Mouse (Mus musculus): ENCODE results near the gene Olfr287. TPM values are rescaled to one million over a fixed set of nuclear protein-coding genes. Genes with fewer than 3 reads are reported as not detected.

Gene Olfr287
- total and polyA plus RNA-seq, 3 experiments = not detected

- TF ChIP-seq GABPA (IDR thresholded peaks at IDR 0.05; ENCODE audit: insufficient replicate concordance, low read depth, low read length) (no peak), BHLHE40 (IDR thresholded peaks at IDR 0.05; ENCODE audit: low read depth, low read length) (peak; percentile 54), RCOR1 (conservative IDR thresholded peaks at IDR 0.05; ENCODE audit: low read depth, low read length) (no peak), RAD21 (IDR thresholded peaks at IDR 0.05; ENCODE audit: low read depth, low read length) (no peak)
- Histone ChIP-seq H3K27me3 (replicated peaks) (peaks cover 88% of the 10 kb centered on the region), H3K4me3 (replicated peaks in 1 of 3; ENCODE audit: low read depth in 2 of 3, low read length in 2 of 3, poor library complexity in 1 of 3) (no peak overlapping the region), H3K4me1 (ENCODE audit: control insufficient read depth in 1 of 2, insufficient read depth in 2 of 2) (peaks cover 10 to 45% of the 10 kb centered on the region in 2 experiments), H3K79me2 (replicated peaks; ENCODE audit: control insufficient read depth, extremely low read depth, insufficient read depth, poor library complexity, severe bottlenecking) (no peaks in the 10 kb centered on the region), H3K27ac (ENCODE audit: insufficient read depth, low read depth) (no peak overlapping the region), H3K9ac (ENCODE audit: insufficient read depth, low read depth) (no peak overlapping the region), H3K4me2 (ENCODE audit: insufficient read depth, low read depth, poor library complexity, severe bottlenecking) (peak overlapping the region; percentile 30; the same call in 1 of the 2 replicates), H3K36me3 (replicated peaks in 1 of 2; ENCODE audit: control insufficient read depth in 1 of 2, insufficient read depth in 1 of 2, low read length in 1 of 2) (no peaks in the 10 kb centered on the region), H3K9me3 (replicated peaks; ENCODE audit: low read length) (no peaks in the 10 kb centered on the region)
- dilution Hi-C loops (cut with MboI; ENCODE audit: extremely low pct_ligation_motif_present, extremely low pct_unique_long_range_greater_than_20kb, low sequenced_read_pairs) (no loop called here), in situ Hi-C loops (cut with MboI; ENCODE audit: low pct_ligation_motif_present, low pct_unique_long_range_greater_than_20kb, low sequenced_read_pairs) (loop anchor here (25.0 kb wide), 1 partner anchor 309 kb away; no protein-coding TSS in a partner anchor)
- DNase-seq (ENCODE audit: extremely low read depth) = no peak
Observed at GRCm38 (mm10) chr15:98170917-98171316, 49.9 kb downstream of the Olfr287 start.

- Histone ChIP-seq H3K27me3 (replicated peaks) (peaks cover 88% of the 10 kb centered on the region), H3K4me2 (ENCODE audit: insufficient read depth, low read depth, poor library complexity, severe bottlenecking) (no peak overlapping the region), H3K27ac (ENCODE audit: insufficient read depth, low read depth) (no peak overlapping the region), H3K79me2 (replicated peaks; ENCODE audit: control insufficient read depth, extremely low read depth, insufficient read depth, poor library complexity, severe bottlenecking) (no peaks in the 10 kb centered on the region), H3K4me1 (ENCODE audit: control insufficient read depth in 1 of 2, insufficient read depth in 2 of 2) (peaks cover 10 to 45% of the 10 kb centered on the region in 2 experiments), H3K36me3 (replicated peaks in 1 of 2; ENCODE audit: control insufficient read depth in 1 of 2, insufficient read depth in 1 of 2, low read length in 1 of 2) (no peaks in the 10 kb centered on the region), H3K9ac (ENCODE audit: insufficient read depth, low read depth) (no peak overlapping the region), H3K9me3 (replicated peaks; ENCODE audit: low read length) (no peaks in the 10 kb centered on the region), H3K4me3 (replicated peaks in 1 of 3; ENCODE audit: low read depth in 2 of 3, low read length in 2 of 3, poor library complexity in 1 of 3) (no peak overlapping the region)
- peak; percentile 93 for DNase-seq (ENCODE audit: extremely low read depth)
- dilution Hi-C loops (cut with MboI; ENCODE audit: extremely low pct_ligation_motif_present, extremely low pct_unique_long_range_greater_than_20kb, low sequenced_read_pairs) (no loop called here), in situ Hi-C loops (cut with MboI; ENCODE audit: low pct_ligation_motif_present, low pct_unique_long_range_greater_than_20kb, low sequenced_read_pairs) (loop anchor here (25.0 kb wide), 1 partner anchor 308 kb away; no protein-coding TSS in a partner anchor)
- TF ChIP-seq MAX (IDR thresholded peaks at IDR 0.05; ENCODE audit: low read length) (0 out of 2 replicates have a peak, but pooled peaks have one; percentile 41), RCOR1 (conservative IDR thresholded peaks at IDR 0.05; ENCODE audit: low read depth, low read length) (peak; percentile 62; the same call in 1 of the 2 replicates), JUN (IDR thresholded peaks at IDR 0.05; ENCODE audit: insufficient read depth, low read depth, low read length) (peak; percentile 76), MEF2A (IDR thresholded peaks at IDR 0.05; ENCODE audit: borderline replicate concordance, low read depth, low read length) (peak; percentile 84), EP300 (IDR thresholded peaks at IDR 0.05; ENCODE audit: low read length) (peak; percentile 74), MAFK (IDR thresholded peaks at IDR 0.05; ENCODE audit: insufficient replicate concordance, low read length) (0 out of 2 replicates have a peak, but pooled peaks have one; percentile 63), ZMIZ1 (IDR thresholded peaks at IDR 0.05; ENCODE audit: low read depth, low read length) (no peak), IRF4 (IDR thresholded peaks at IDR 0.05; ENCODE audit: low read depth, low read length) (peak; percentile 77), BHLHE40 (IDR thresholded peaks at IDR 0.05; ENCODE audit: low read depth, low read length) (peak; percentile 83; the same call in 1 of the 2 replicates), KAT2A (IDR thresholded peaks at IDR 0.05; ENCODE audit: insufficient replicate concordance, low read length) (peak; percentile 74), JUND (conservative IDR thresholded peaks at IDR 0.05; ENCODE audit: low read depth, low read length) (peak; percentile 62; the same call in 1 of the 2 replicates), SIN3A (IDR thresholded peaks at IDR 0.05; ENCODE audit: low read length) (peak; percentile 46), TCF12 (IDR thresholded peaks at IDR 0.05; ENCODE audit: low read depth, low read length) (peak; percentile 55), ETS1 (conservative IDR thresholded peaks at IDR 0.05; ENCODE audit: low read depth, low read length) (peak; percentile 96), UBTF (IDR thresholded peaks at IDR 0.05; ENCODE audit: low read depth, low read length) (no peak), ZC3H11A (IDR thresholded peaks at IDR 0.05; ENCODE audit: low read depth, low read length) (no peak), POLR2AphosphoS2 (IDR thresholded peaks at IDR 0.05; ENCODE audit: low read depth, low read length) (no peak), ZNF384 (IDR thresholded peaks at IDR 0.05; ENCODE audit: low read depth, low read length) (no peak), ELF1 (IDR thresholded peaks at IDR 0.05; ENCODE audit: low read depth, low read length) (no peak; the same call in 1 of the 2 replicates)
Observed at GRCm38 (mm10) chr15:98170365-98170764, 50.5 kb downstream of the Olfr287 start.
